Mouse (Mus musculus) midbrain, embryonic 11.5 days (tissue): ENCODE results near the gene Rnft1. TPM values are rescaled to one million over a fixed set of nuclear protein-coding genes. Genes with fewer than 3 reads are reported as not detected.

Source experiments
- ATAC-seq: fragments of 200-750 bp; cut with Nextera tagmentation; 2 replicates; pipeline ENCODE4 v1.8.0; 2017; ENCODE audit warnings: moderate TSS enrichment, moderate library complexity; ENCODE audit not compliant: low FRiP score
- DNase-seq: peaks from one replicate; pipeline ENCODE4 v3.0.0; 2015; ENCODE audit warnings: low spot score; ENCODE audit errors: missing footprints
- H3K27ac ChIP-seq: fragments of 300-500 bp; sonication (generic); 2 replicates; pipeline ENCODE4 v1.5.1; 2014; ENCODE audit warnings: low read depth, low read length
- H3K27me3 ChIP-seq: fragments of 300-500 bp; sonication (generic); 2 replicates; pipeline ENCODE4 v1.6.1; 2014; ENCODE audit warnings: mild to moderate bottlenecking, low read length, moderate library complexity, mixed read lengths; ENCODE audit not compliant: control insufficient read depth, insufficient read depth
- H3K36me3 ChIP-seq: fragments of 300-500 bp; sonication (generic); 2 replicates; pipeline ENCODE4 v1.6.1; 2014; ENCODE audit warnings: mild to moderate bottlenecking, low read length, moderate library complexity, mixed read lengths; ENCODE audit not compliant: control insufficient read depth, insufficient read depth
- H3K4me1 ChIP-seq: fragments of 300-500 bp; sonication (generic); 2 replicates; pipeline ENCODE4 v1.6.1; 2014; ENCODE audit warnings: low read length; ENCODE audit not compliant: control insufficient read depth, insufficient read depth
- H3K4me2 ChIP-seq: fragments of 300-500 bp; sonication (generic); 2 replicates; pipeline ENCODE4 v1.6.1; 2014; ENCODE audit warnings: mild to moderate bottlenecking, moderate library complexity
- H3K4me3 ChIP-seq: fragments of 300-500 bp; sonication (generic); 2 replicates; pipeline ENCODE4 v1.5.1; 2014; ENCODE audit warnings: low read depth, low read length
- H3K9ac ChIP-seq: fragments of 300-500 bp; sonication (generic); 2 replicates; pipeline ENCODE4 v1.6.1; 2014; ENCODE audit warnings: low read length
- H3K9me3 ChIP-seq: fragments of 300-500 bp; sonication (generic); 2 replicates; pipeline ENCODE4 v1.6.1; 2016; ENCODE audit warnings: low read length; ENCODE audit not compliant: control insufficient read depth
- WGBS: fragments of 180-500 bp; shearing (Covaris S2); extraction: QIAGEN DNeasy Blood & Tissue Kit; methylation state at CpG from one replicate; pipeline ENCODE4 v1.1.7; 2014; 5-methylcytosine and 5-hydroxymethylcytosine counted together
- polyA plus RNA-seq: library from polyadenylated mRNA; unstranded; fragments of >200 nt; fragmentation: Nextera tagmentation; extraction: Ambion mirVana; gene quantifications from 2 replicates; pipeline ENCODE4 v1.2.1, GENCODE M21; 2014

Gene Rnft1
- polyA plus RNA-seq, 1 experiment from 2014 or later, result 23.7 TPM

DNA sequence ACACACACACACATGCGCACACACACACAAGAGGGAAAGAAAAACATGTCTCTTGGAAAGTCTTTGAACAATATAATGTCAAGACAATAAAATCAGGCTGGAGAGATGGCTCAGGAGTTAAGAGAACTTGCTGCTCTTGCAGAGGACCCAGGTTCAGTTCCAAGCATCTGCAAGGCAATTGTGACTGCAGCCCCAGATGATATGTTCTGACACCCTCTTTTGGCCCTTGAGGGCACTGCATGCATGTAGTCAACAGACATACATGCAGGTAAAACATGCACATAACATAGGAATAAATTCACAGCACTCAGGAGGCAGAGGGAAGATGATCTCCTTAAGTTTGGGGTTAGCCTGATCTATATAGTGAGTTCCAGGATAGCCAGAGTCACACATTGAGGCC is 63.0 kb downstream of the Rnft1 start:
- DNase-seq (no peak), ATAC-seq (no peak)
- WGBS, result 89% methylated on average over 1 of the region's 1 CpGs
- peaks cover 8% of the 10 kb centered on the region for H3K4me1 ChIP-seq
- H3K36me3 ChIP-seq, result no peaks in the 10 kb centered on the region; the same call in 1 of the 2 replicates
- no peaks in the 10 kb centered on the region for H3K9me3 ChIP-seq
- no peaks in the 10 kb centered on the region for H3K27me3 ChIP-seq
- no peak overlapping the region for H3K4me2 ChIP-seq
- H3K4me3 ChIP-seq, result no peak overlapping the region
- no peak overlapping the region for H3K9ac ChIP-seq
- H3K27ac ChIP-seq, result no peak overlapping the region

Other genes with a start within 250 kb of the Rnft1 start
- gene Ints2, start 227.1 kb upstream of the Rnft1 start, polyA plus RNA-seq, result 48.4 and 54.7 TPM in 2 replicates
- 13.2 and 14.7 TPM in 2 replicates for gene Med13, start 127.1 kb upstream of the Rnft1 start, polyA plus RNA-seq
- gene Rps6kb1, start 60.1 kb downstream of the Rnft1 start, polyA plus RNA-seq, result 54.1 and 62.2 TPM in 2 replicates
- 11.2 and 15.1 TPM in 2 replicates for gene Tubd1, start 60.3 kb downstream of the Rnft1 start, polyA plus RNA-seq
- gene Vmp1, start 199.2 kb downstream of the Rnft1 start, polyA plus RNA-seq, result 93.7 and 103 TPM in 2 replicates
- gene Ptrh2, start 199.3 kb downstream of the Rnft1 start, polyA plus RNA-seq, result 41.8 and 41.9 TPM in 2 replicates